Mouse (Mus musculus): ENCODE measurements around the gene Dhodh.

The Dhodh gene

GRCm38 (mm10) chr8:109584830-109585229, 23.6 kb downstream of the Dhodh start:
- DNase-seq = no peak

- DNase-seq = no peak
Measured at GRCm38 (mm10) chr8:109584293-109584692, 24.2 kb downstream of the Dhodh start.

GRCm38 (mm10) chr8:109578900-109579301, 29.6 kb downstream of the Dhodh start, which contains the start of gene Hp:
Gene Hp, minus strand, starts transcription at chr8:109579172.
- no peak for DNase-seq

GRCm38 (mm10) chr8:109576311-109576710, 32.2 kb downstream of the Dhodh start:
- DNase-seq = no peak

GRCm38 (mm10) chr8:109571139-109571538, 37.3 kb downstream of the Dhodh start:
- DNase-seq = no peak

- peak; percentile 100 for DNase-seq
Measured at GRCm38 (mm10) chr8:109565498-109566333, 42.8 kb downstream of the Dhodh start, which contains the start of the genes Dhx38 and Txnl4b. Gene Dhx38, minus strand, starts transcription at chr8:109565861. Gene Txnl4b, plus strand, starts transcription at chr8:109565892.

- DNase-seq = no peak
Measured at GRCm38 (mm10) chr8:109564766-109565165, 43.7 kb downstream of the Dhodh start.

GRCm38 (mm10) chr8:109563881-109564280, 44.6 kb downstream of the Dhodh start:
- DNase-seq = no peak

- DNase-seq = no peak
Measured at GRCm38 (mm10) chr8:109551663-109552062, 56.8 kb downstream of the Dhodh start.

GRCm38 (mm10) chr8:109544049-109544448, 64.4 kb downstream of the Dhodh start:
- DNase-seq = no peak

- peak; percentile 58 for DNase-seq
Measured at GRCm38 (mm10) chr8:109542748-109543519, 65.5 kb downstream of the Dhodh start.

GRCm38 (mm10) chr8:109542165-109542564, 66.3 kb downstream of the Dhodh start:
- no peak for DNase-seq
